Mouse (Mus musculus): ENCODE data around the gene Hmgcs1.
"Not testable (repeated sequence)": the region's sequence is repeated elsewhere in the genome, so short reads cannot be mapped to it uniquely, and the experiment has no call there.

DNA sequence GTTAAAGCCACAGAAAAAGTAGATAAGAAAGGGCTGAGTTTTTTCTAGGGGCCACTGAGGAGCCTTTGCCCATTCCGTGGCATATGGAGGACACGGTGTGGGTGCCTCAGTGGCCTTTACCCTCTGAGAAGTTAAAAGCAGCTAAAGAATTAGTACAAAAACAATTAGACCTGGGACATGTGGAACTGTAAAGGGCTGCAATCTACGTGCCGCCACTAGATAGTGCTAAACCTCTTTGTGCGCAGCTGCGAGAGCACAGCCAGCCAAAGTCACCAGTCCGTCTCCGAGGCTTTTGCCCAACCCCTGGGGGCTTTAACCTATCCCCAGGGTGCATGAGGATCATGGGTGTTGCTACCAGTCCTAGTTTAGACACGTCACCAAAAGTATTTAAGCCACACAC, 28.8 kb upstream of the Hmgcs1 start:
- TF ChIP-seq CTCF (IDR thresholded peaks at IDR 0.05; ENCODE audit: control insufficient read depth, insufficient read depth, low read length); POLR2A (IDR thresholded peaks at IDR 0.05; ENCODE audit: borderline replicate concordance, control insufficient read depth, low read depth, low read length): not testable (repeated sequence)

Measured in bone marrow, adult 2 months (tissue).